Mouse (Mus musculus): ENCODE measurements around the gene Gm49388. TPM values are rescaled to one million over a fixed set of nuclear protein-coding genes. Genes with fewer than 3 reads are reported as not detected.
"Not testable (repeated sequence)": the region's sequence is repeated elsewhere in the genome, so short reads cannot be mapped to it uniquely, and the experiment has no call there.

Gm49388 gene
- polyA plus RNA-seq, 1 experiment from 2014 or later, result 0.35 TPM

GRCm38 (mm10) chr7:127840031-127840430, 54.6 kb downstream of the Gm49388 start:
- DNase-seq (ENCODE audit: low spot score); H3K4me3 ChIP-seq; H3K36me3 ChIP-seq; H3K9me3 ChIP-seq (replicated peaks); H3K27me3 ChIP-seq (ENCODE audit: low read depth, poor library complexity, severe bottlenecking); H3K27ac ChIP-seq (replicated peaks): not testable (repeated sequence)
- 77% methylated on average over 2 of the region's 2 CpGs for WGBS
- peaks cover 21% of the 10 kb centered on the region for H3K4me1 ChIP-seq

GRCm38 (mm10) chr7:127840886-127841285, 55.5 kb downstream of the Gm49388 start:
- 5% methylated on average over 15 of the region's 15 CpGs for WGBS
- DNase-seq (ENCODE audit: low spot score), result no peak
- peaks cover 6% of the 10 kb centered on the region; the same call in 1 of the 2 replicates for H3K27me3 ChIP-seq (ENCODE audit: low read depth, poor library complexity, severe bottlenecking)
- peak overlapping the region; percentile 86 for H3K27ac ChIP-seq (replicated peaks)
- H3K9me3 ChIP-seq (replicated peaks), result no peaks in the 10 kb centered on the region
- 0 out of 2 replicates have a peak, but pooled peaks cover 8% of the 10 kb centered on the region for H3K36me3 ChIP-seq
- peak overlapping the region; percentile 83 for H3K4me3 ChIP-seq
- peaks cover 21% of the 10 kb centered on the region for H3K4me1 ChIP-seq

GRCm38 (mm10) chr7:127841340-127842000, 56.1 kb downstream of the Gm49388 start:
- H3K27me3 ChIP-seq (ENCODE audit: low read depth, poor library complexity, severe bottlenecking), result peaks cover 6% of the 10 kb centered on the region; the same call in 1 of the 2 replicates
- H3K36me3 ChIP-seq, result peaks cover 10% of the 10 kb centered on the region; the same call in 1 of the 2 replicates
- H3K27ac ChIP-seq (replicated peaks), result peak overlapping the region; percentile 86
- under 1% methylated on average over 46 of the region's 46 CpGs for WGBS
- peaks cover 21% of the 10 kb centered on the region for H3K4me1 ChIP-seq
- H3K4me3 ChIP-seq, result peak overlapping the region; percentile 83
- DNase-seq (ENCODE audit: low spot score), result peak; percentile 90
- no peaks in the 10 kb centered on the region for H3K9me3 ChIP-seq (replicated peaks)

GRCm38 (mm10) chr7:127842001-127842718, 56.8 kb downstream of the Gm49388 start:
- peaks cover 21% of the 10 kb centered on the region for H3K4me1 ChIP-seq
- peaks cover 14% of the 10 kb centered on the region; the same call in 1 of the 2 replicates for H3K36me3 ChIP-seq
- peak overlapping the region; percentile 83 for H3K4me3 ChIP-seq
- peak overlapping the region; percentile 86 for H3K27ac ChIP-seq (replicated peaks)
- under 1% methylated on average over 40 of the region's 40 CpGs for WGBS
- no peaks in the 10 kb centered on the region for H3K9me3 ChIP-seq (replicated peaks)
- H3K27me3 ChIP-seq (ENCODE audit: low read depth, poor library complexity, severe bottlenecking), result peaks cover 6% of the 10 kb centered on the region; the same call in 1 of the 2 replicates
- peak; percentile 67 for DNase-seq (ENCODE audit: low spot score)

GRCm38 (mm10) chr7:127849973-127850875, 64.8 kb downstream of the Gm49388 start:
- H3K36me3 ChIP-seq, result peaks cover 9% of the 10 kb centered on the region; the same call in 1 of the 2 replicates
- H3K9me3 ChIP-seq (replicated peaks), result no peaks in the 10 kb centered on the region
- DNase-seq (ENCODE audit: low spot score), result no peak
- H3K27me3 ChIP-seq (ENCODE audit: low read depth, poor library complexity, severe bottlenecking), result no peaks in the 10 kb centered on the region
- H3K4me3 ChIP-seq, result no peak overlapping the region
- H3K27ac ChIP-seq (replicated peaks), result no peak overlapping the region
- H3K4me1 ChIP-seq, result no peaks in the 10 kb centered on the region
- WGBS, result 78% methylated on average over 6 of the region's 6 CpGs

- H3K4me1 ChIP-seq, result no peaks in the 10 kb centered on the region
- peaks cover 9% of the 10 kb centered on the region; the same call in 1 of the 2 replicates for H3K36me3 ChIP-seq
- H3K27me3 ChIP-seq (ENCODE audit: low read depth, poor library complexity, severe bottlenecking), result no peaks in the 10 kb centered on the region
- no peak overlapping the region for H3K27ac ChIP-seq (replicated peaks)
- WGBS, result 82% methylated on average over 5 of the region's 5 CpGs
- H3K9me3 ChIP-seq (replicated peaks), result no peaks in the 10 kb centered on the region
- no peak overlapping the region for H3K4me3 ChIP-seq
- no peak for DNase-seq (ENCODE audit: low spot score)
These were observed 65.5 kb downstream of the Gm49388 start for GRCm38 (mm10) chr7:127850906-127851305.

Other genes with a start within 250 kb of the Gm49388 start
- gene Tmem265, start 224.2 kb upstream of the Gm49388 start, polyA plus RNA-seq (2016; fragmentation: Nextera tagmentation; extraction: Ambion mirVana), result 7.2 and 8.2 TPM in 2 replicates
- gene Phkg2, start 212.3 kb upstream of the Gm49388 start, polyA plus RNA-seq (2016; fragmentation: Nextera tagmentation; extraction: Ambion mirVana), result 46.9 and 48.3 TPM in 2 replicates
- 14.4 and 16.9 TPM in 2 replicates for gene Ccdc189, start 197.0 kb upstream of the Gm49388 start, polyA plus RNA-seq (2016; fragmentation: Nextera tagmentation; extraction: Ambion mirVana)
- 56.7 and 59.6 TPM in 2 replicates for gene Rnf40, start 196.8 kb upstream of the Gm49388 start, polyA plus RNA-seq (2016; fragmentation: Nextera tagmentation; extraction: Ambion mirVana)
- gene Zfp629, start 169.8 kb upstream of the Gm49388 start, polyA plus RNA-seq (2016; fragmentation: Nextera tagmentation; extraction: Ambion mirVana), result 32.2 and 37.1 TPM in 2 replicates
- 47.8 and 48.9 TPM in 2 replicates for gene Bcl7c, start 76.7 kb upstream of the Gm49388 start, polyA plus RNA-seq (2016; fragmentation: Nextera tagmentation; extraction: Ambion mirVana)
- gene Ctf1, start 72.9 kb upstream of the Gm49388 start, polyA plus RNA-seq (2016; fragmentation: Nextera tagmentation; extraction: Ambion mirVana), result 5.1 and 5.2 TPM in 2 replicates
- gene Ctf2, start 53.4 kb upstream of the Gm49388 start, polyA plus RNA-seq (2016; fragmentation: Nextera tagmentation; extraction: Ambion mirVana), result 0.22 and 0.36 TPM in 2 replicates
- gene Fbxl19, start 41.1 kb upstream of the Gm49388 start, polyA plus RNA-seq (2016; fragmentation: Nextera tagmentation; extraction: Ambion mirVana), result 7.9 and 8.3 TPM in 2 replicates
- gene Orai3, start 15.8 kb upstream of the Gm49388 start, polyA plus RNA-seq (2016; fragmentation: Nextera tagmentation; extraction: Ambion mirVana), result 8.3 and 10.1 TPM in 2 replicates
- 13.4 and 14.7 TPM in 2 replicates for gene Setd1a, start 8.9 kb upstream of the Gm49388 start, polyA plus RNA-seq (2016; fragmentation: Nextera tagmentation; extraction: Ambion mirVana)
- gene Hsd3b7, start 15.0 kb downstream of the Gm49388 start, polyA plus RNA-seq (2016; fragmentation: Nextera tagmentation; extraction: Ambion mirVana), result 5.0 and 7.2 TPM in 2 replicates
- gene Stx4a, start 38.7 kb downstream of the Gm49388 start, polyA plus RNA-seq (2016; fragmentation: Nextera tagmentation; extraction: Ambion mirVana), result 19.5 and 21.6 TPM in 2 replicates
- gene Stx1b, start 38.9 kb downstream of the Gm49388 start, polyA plus RNA-seq (2016; fragmentation: Nextera tagmentation; extraction: Ambion mirVana), result 5.4 and 9.7 TPM in 2 replicates
- gene Zfp646, start 90.6 kb downstream of the Gm49388 start, polyA plus RNA-seq (2016; fragmentation: Nextera tagmentation; extraction: Ambion mirVana), result 17.2 and 18.7 TPM in 2 replicates
- gene Zfp668, start 91.2 kb downstream of the Gm49388 start, polyA plus RNA-seq (2016; fragmentation: Nextera tagmentation; extraction: Ambion mirVana), result 41.5 and 47.3 TPM in 2 replicates
- 0.52 and 0.68 TPM in 2 replicates for gene Prss53, start 105.4 kb downstream of the Gm49388 start, polyA plus RNA-seq (2016; fragmentation: Nextera tagmentation; extraction: Ambion mirVana)
- gene Gm21974, start 109.8 kb downstream of the Gm49388 start, polyA plus RNA-seq (2016; fragmentation: Nextera tagmentation; extraction: Ambion mirVana), result not detected in 2 replicates
- 43.4 and 44.6 TPM in 2 replicates for gene Vkorc1, start 110.0 kb downstream of the Gm49388 start, polyA plus RNA-seq (2016; fragmentation: Nextera tagmentation; extraction: Ambion mirVana)
- gene Bckdk, start 118.5 kb downstream of the Gm49388 start, polyA plus RNA-seq (2016; fragmentation: Nextera tagmentation; extraction: Ambion mirVana), result 128 and 130 TPM in 2 replicates
- gene Kat8, start 126.9 kb downstream of the Gm49388 start, polyA plus RNA-seq (2016; fragmentation: Nextera tagmentation; extraction: Ambion mirVana), result 51.1 and 52.4 TPM in 2 replicates
- 1.6 and 2.1 TPM in 2 replicates for gene Prss8, start 144.5 kb downstream of the Gm49388 start, polyA plus RNA-seq (2016; fragmentation: Nextera tagmentation; extraction: Ambion mirVana)
- 11.0 and 13.0 TPM in 2 replicates for gene Prss36, start 161.1 kb downstream of the Gm49388 start, polyA plus RNA-seq (2016; fragmentation: Nextera tagmentation; extraction: Ambion mirVana)
- 336 and 358 TPM in 2 replicates for gene Fus, start 181.8 kb downstream of the Gm49388 start, polyA plus RNA-seq (2016; fragmentation: Nextera tagmentation; extraction: Ambion mirVana)
- gene Pycard, start 208.3 kb downstream of the Gm49388 start, polyA plus RNA-seq (2016; fragmentation: Nextera tagmentation; extraction: Ambion mirVana), result 6.1 and 7.5 TPM in 2 replicates
- gene Trim72, start 218.3 kb downstream of the Gm49388 start, polyA plus RNA-seq (2016; fragmentation: Nextera tagmentation; extraction: Ambion mirVana), result not detected in 2 replicates